In the genomic region with DNA sequence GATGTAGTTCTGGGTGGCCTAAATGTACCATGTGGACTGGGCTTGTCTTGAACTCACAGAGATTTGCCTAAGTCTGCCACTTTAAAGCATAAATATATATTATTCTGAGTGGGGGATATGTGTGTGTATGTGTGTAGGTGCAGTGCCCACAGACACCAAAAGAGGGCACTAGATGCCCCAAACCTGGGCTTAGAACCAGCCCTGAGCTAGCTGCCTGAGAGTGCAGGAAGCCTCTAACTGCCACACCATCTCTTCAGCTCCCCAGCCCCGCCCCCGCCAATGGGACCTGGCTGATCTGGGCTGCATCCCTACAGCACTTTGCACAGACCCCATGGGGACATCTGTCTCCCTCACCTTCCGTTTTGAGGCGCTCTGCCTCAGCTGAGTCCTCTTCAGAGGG, we compare ENCODE assay signal across 10 mouse cellular contexts. TPM values are rescaled to one million over a fixed set of nuclear protein-coding genes. Genes with fewer than 3 reads are reported as not detected.
A peak's percentile ranks its signal among the peaks of the same experiment; 100 is the strongest.
DNase-seq lines count a peak whose midpoint lies in the region; ATAC-seq lines count a peak whose summit lies in the region.
"Had no signal": no experiment of that assay in that cellular context is flagged by ENCODE, and none has a peak within 500 bp of the region (broad histone marks: within the 10 kb centered on the region; RNA-seq: fewer than 3 reads in every experiment).

No protein-coding gene starts in this region.

- no peaks in the 10 kb centered on the region for H3K4me1 ChIP-seq in kidney, embryonic 14.5 days (ENCODE audit: control insufficient read depth, insufficient read depth, low read length)
- no peaks in the 10 kb centered on the region for H3K4me1 ChIP-seq in intestine, embryonic 15.5 days (replicated peaks)

- peaks cover 67% of the 10 kb centered on the region for H3K36me3 ChIP-seq in kidney, embryonic 14.5 days (ENCODE audit: control insufficient read depth, insufficient read depth, low read length)
- H3K36me3 ChIP-seq in intestine, embryonic 15.5 days, result peaks cover 49% of the 10 kb centered on the region

- H3K4me3 ChIP-seq in kidney, embryonic 14.5 days (ENCODE audit: low read length), result no peak overlapping the region
- no peak overlapping the region for H3K4me3 ChIP-seq in intestine, embryonic 15.5 days (replicated peaks)
- H3K4me3 ChIP-seq: heart, embryonic 13.5 days; liver, embryonic 15.5 days had no signal

- no peak overlapping the region for H3K4me2 ChIP-seq in kidney, embryonic 14.5 days (replicated peaks; ENCODE audit: low read depth, low read length)
- H3K4me2 ChIP-seq in intestine, embryonic 15.5 days (replicated peaks), result no peak overlapping the region
- H3K4me2 ChIP-seq: heart, embryonic 13.5 days; liver, embryonic 15.5 days had no signal

- H3K9ac ChIP-seq in kidney, embryonic 14.5 days (ENCODE audit: low read depth, low read length), result no peak overlapping the region
- H3K9ac ChIP-seq in intestine, embryonic 15.5 days, result no peak overlapping the region
- H3K9ac ChIP-seq: heart, embryonic 13.5 days; liver, embryonic 15.5 days had no signal

- no peaks in the 10 kb centered on the region for H3K9me3 ChIP-seq in kidney, embryonic 14.5 days (ENCODE audit: control insufficient read depth, low read length)
- no peaks in the 10 kb centered on the region for H3K9me3 ChIP-seq in intestine, embryonic 15.5 days
- H3K9me3 ChIP-seq: heart, embryonic 13.5 days; liver, embryonic 15.5 days had no signal

- H3K27ac ChIP-seq in kidney, embryonic 14.5 days (ENCODE audit: low read depth, low read length), result no peak overlapping the region
- H3K27ac ChIP-seq in intestine, embryonic 15.5 days, result no peak overlapping the region
- H3K27ac ChIP-seq: heart, embryonic 13.5 days; liver, embryonic 15.5 days had no signal

- DNase-seq in kidney, postnatal 10 days, result peak; percentile 45
- DNase-seq in ES-CJ7 (ENCODE audit: low read depth, low spot score), result peak; percentile 71
- peak; percentile 41 for DNase-seq in embryo, embryonic 10 days (ENCODE audit: low spot score)
- no peak for DNase-seq in heart, adult 9 months (ENCODE audit: low spot score in 2 of 2)
- DNase-seq in adrenal gland, postnatal 4 days (ENCODE audit: low spot score in 2 of 2), result no peak

- WGBS in kidney, embryonic 14.5 days, result 95% methylated on average over 4 of the region's 4 CpGs
- WGBS in intestine, embryonic 15.5 days, result 81% methylated on average over 4 of the region's 4 CpGs

- H3K27me3 ChIP-seq in kidney, embryonic 14.5 days (ENCODE audit: control insufficient read depth, insufficient read depth, low read length), result no peaks in the 10 kb centered on the region
- H3K27me3 ChIP-seq in intestine, embryonic 15.5 days (replicated peaks), result no peaks in the 10 kb centered on the region
- H3K27me3 ChIP-seq: heart, embryonic 13.5 days; liver, embryonic 15.5 days had no signal

- ATAC-seq in kidney, embryonic 14.5 days (ENCODE audit: low FRiP score, low TSS enrichment), result no peak
- ATAC-seq in megakaryocyte-erythroid progenitor cell, adult 5-6 weeks (replicated peaks; ENCODE audit: low FRiP score, low TSS enrichment, poor library complexity, severe bottlenecking), result peak; percentile 32
- ATAC-seq in intestine, embryonic 15.5 days, result no peak

RNA-seq across cellular contexts. Expression of a gene that starts 9.3 kb away (rescaled TPM):
- polyA plus RNA-seq in kidney, embryonic 14.5 days (2014; fragmentation: Nextera tagmentation; extraction: Ambion mirVana), result 140 and 196 TPM in 2 replicates
- 59.4 and 61.4 TPM in 2 replicates for total RNA-seq in megakaryocyte-erythroid progenitor cell, adult 5-6 weeks (2014; fragmentation: Nextera tagmentation)
- total RNA-seq in megakaryocyte-erythroid progenitor cell, adult 5-6 weeks (2017), result 34.2 and 41.6 TPM in 2 replicates
- 166 and 183 TPM in 2 replicates for polyA plus RNA-seq in intestine, embryonic 15.5 days (2015; fragmentation: Nextera tagmentation; extraction: Ambion mirVana)
- 100 to 1,000 TPM; 158 to 163 TPM for total RNA-seq in adrenal gland, postnatal 4 days (2021)

RNA-seq across cellular contexts. Expression of a gene that starts 13.4 kb away (rescaled TPM):
- 6.4 and 9.1 TPM in 2 replicates for polyA plus RNA-seq in kidney, embryonic 14.5 days (2014; fragmentation: Nextera tagmentation; extraction: Ambion mirVana)
- 7.0 TPM in 2 replicates for total RNA-seq in megakaryocyte-erythroid progenitor cell, adult 5-6 weeks (2014; fragmentation: Nextera tagmentation)
- 3.4 and 7.2 TPM in 2 replicates for total RNA-seq in megakaryocyte-erythroid progenitor cell, adult 5-6 weeks (2017)
- 15.0 and 18.2 TPM in 2 replicates for polyA plus RNA-seq in intestine, embryonic 15.5 days (2015; fragmentation: Nextera tagmentation; extraction: Ambion mirVana)
- total RNA-seq in adrenal gland, postnatal 4 days (2021), result 10 to 100 TPM; 32.9 to 36.3 TPM

RNA-seq across cellular contexts. Expression of a gene that starts 19.2 kb away (rescaled TPM):
- 50.6 and 58.9 TPM in 2 replicates for polyA plus RNA-seq in kidney, embryonic 14.5 days (2014; fragmentation: Nextera tagmentation; extraction: Ambion mirVana)
- total RNA-seq in megakaryocyte-erythroid progenitor cell, adult 5-6 weeks (2014; fragmentation: Nextera tagmentation), result 40.7 and 52.0 TPM in 2 replicates
- total RNA-seq in megakaryocyte-erythroid progenitor cell, adult 5-6 weeks (2017), result 46.0 and 58.3 TPM in 2 replicates
- 57.1 and 60.1 TPM in 2 replicates for polyA plus RNA-seq in intestine, embryonic 15.5 days (2015; fragmentation: Nextera tagmentation; extraction: Ambion mirVana)
- 10 to 100 TPM; 39.1 to 46.7 TPM for total RNA-seq in adrenal gland, postnatal 4 days (2021)

RNA-seq across cellular contexts. Expression of a gene that starts 25.2 kb away (rescaled TPM):
- 0.37 TPM in 1 of 2 replicates, not detected in the other for polyA plus RNA-seq in kidney, embryonic 14.5 days (2014; fragmentation: Nextera tagmentation; extraction: Ambion mirVana)
- not detected in 2 replicates for total RNA-seq in megakaryocyte-erythroid progenitor cell, adult 5-6 weeks (2014; fragmentation: Nextera tagmentation)
- total RNA-seq in megakaryocyte-erythroid progenitor cell, adult 5-6 weeks (2017), result not detected in 2 replicates
- polyA plus RNA-seq in intestine, embryonic 15.5 days (2015; fragmentation: Nextera tagmentation; extraction: Ambion mirVana), result 0.94 and 1.2 TPM in 2 replicates
- total RNA-seq in adrenal gland, postnatal 4 days (2021), result 1 to 10 TPM; 2.9 to 3.5 TPM

RNA-seq across cellular contexts. Expression of a gene that starts 35.9 kb away (rescaled TPM):
- polyA plus RNA-seq in kidney, embryonic 14.5 days (2014; fragmentation: Nextera tagmentation; extraction: Ambion mirVana), result 2.2 and 4.8 TPM in 2 replicates
- total RNA-seq in megakaryocyte-erythroid progenitor cell, adult 5-6 weeks (2014; fragmentation: Nextera tagmentation), result 1.5 and 3.6 TPM in 2 replicates
- 0.14 and 0.46 TPM in 2 replicates for total RNA-seq in megakaryocyte-erythroid progenitor cell, adult 5-6 weeks (2017)
- polyA plus RNA-seq in intestine, embryonic 15.5 days (2015; fragmentation: Nextera tagmentation; extraction: Ambion mirVana), result 4.5 and 4.7 TPM in 2 replicates
- total RNA-seq in adrenal gland, postnatal 4 days (2021), result 1 to 10 TPM; 5.4 to 6.7 TPM

Comparison
In these comparisons a context has a peak if more than half of its experiments do, and no peak if none do; other contexts are left out.
1. DNase-seq: peak in kidney, postnatal 10 days (single experiment), ES-CJ7 (single experiment) and embryo, embryonic 10 days (single experiment); none in heart, adult 9 months (0 of 2) and adrenal gland, postnatal 4 days (0 of 2).
2. RNA of a gene that starts 13.4 kb away (total RNA-seq): 32.9 to 36.3 TPM in adrenal gland, postnatal 4 days; 3.4 to 7.2 TPM in megakaryocyte-erythroid progenitor cell, adult 5-6 weeks; every median in the first group is over 4 times any median in the second.